Mouse (Mus musculus) urinary bladder, postnatal 10 days (tissue): ENCODE measurements around the gene Nrxn1.

Source experiments
- DNase-seq: peaks from one replicate; pipeline ENCODE4 v3.0.0; 2022; ENCODE audit warnings: low spot score

The Nrxn1 gene

DNA sequence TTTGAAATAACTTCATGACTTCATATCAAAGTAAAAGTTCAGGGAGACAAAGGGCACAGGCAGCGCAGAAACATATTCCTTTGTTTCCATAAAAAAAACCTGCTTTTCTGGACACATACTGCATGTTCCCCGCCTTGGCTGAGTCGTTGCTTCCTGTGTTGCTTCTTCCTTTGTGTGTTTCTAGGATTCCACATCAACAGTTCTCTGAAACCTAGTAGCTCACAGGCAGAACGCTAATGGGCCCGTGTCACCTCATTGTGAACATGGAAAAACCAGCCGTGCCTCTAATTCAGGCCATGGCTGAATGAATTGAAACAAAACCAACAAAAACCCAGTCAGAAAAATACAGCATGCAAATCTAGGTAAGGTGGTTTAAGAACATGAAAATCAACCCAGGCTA, 1013.9 kb downstream of the Nrxn1 start:
- DNase-seq, result no peak

DNA sequence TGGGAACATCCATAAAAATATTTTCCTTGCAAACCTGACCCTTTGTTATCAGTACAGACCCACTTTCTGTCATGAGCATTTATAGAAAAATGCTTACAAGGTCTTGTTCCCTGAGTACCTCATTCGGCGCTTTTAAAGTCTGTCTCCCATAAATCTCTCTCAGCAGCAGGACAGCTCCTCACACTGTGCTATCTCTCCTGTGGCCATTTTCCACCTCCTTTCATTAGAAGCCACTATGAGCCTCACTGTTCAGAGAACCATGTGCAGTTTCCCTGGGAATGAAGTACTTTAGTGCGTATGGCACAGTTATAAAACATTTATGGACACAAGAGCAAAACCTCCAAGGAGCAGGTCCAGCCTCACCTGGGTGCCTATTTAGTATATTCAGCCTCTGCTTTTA, 1014.4 kb downstream of the Nrxn1 start:
- DNase-seq, result no peak

DNA sequence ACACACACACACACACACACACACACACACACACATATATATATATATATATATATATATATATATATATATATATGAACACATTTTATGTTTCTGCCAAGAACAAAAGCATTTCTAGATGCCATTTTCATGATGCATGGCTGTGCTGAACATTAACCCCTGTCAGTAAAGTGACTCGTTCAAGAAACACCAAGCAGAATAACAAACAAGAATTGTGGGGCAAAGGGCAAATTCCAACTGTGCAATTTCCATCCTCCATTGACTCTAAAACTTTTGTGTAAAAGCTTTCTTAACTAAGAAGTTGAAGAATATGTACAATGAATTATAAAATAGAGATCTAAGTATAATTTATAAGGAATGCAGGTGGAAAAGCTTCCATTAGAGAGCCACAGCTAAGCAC, 1030.0 kb downstream of the Nrxn1 start:
- no peak for DNase-seq

DNA sequence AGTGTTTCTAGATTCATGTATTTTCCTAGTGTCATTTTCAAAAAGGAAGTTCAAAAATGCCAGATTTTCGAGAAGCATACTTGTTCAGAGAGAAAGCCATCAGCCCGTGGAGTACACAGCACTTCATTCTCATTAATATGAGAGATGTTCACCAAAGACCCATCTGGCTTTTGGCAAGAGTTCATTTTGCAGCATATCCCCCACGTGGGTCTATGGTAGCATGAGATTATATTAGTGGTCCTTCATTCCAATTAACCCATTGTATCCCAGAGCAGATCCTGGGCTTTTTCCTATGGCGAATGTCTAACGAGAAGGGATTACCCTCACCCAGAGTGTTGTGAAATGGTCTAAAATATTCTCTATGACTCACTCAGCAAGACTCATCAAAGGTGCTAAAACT, 1032.0 kb downstream of the Nrxn1 start:
- no peak for DNase-seq

DNA sequence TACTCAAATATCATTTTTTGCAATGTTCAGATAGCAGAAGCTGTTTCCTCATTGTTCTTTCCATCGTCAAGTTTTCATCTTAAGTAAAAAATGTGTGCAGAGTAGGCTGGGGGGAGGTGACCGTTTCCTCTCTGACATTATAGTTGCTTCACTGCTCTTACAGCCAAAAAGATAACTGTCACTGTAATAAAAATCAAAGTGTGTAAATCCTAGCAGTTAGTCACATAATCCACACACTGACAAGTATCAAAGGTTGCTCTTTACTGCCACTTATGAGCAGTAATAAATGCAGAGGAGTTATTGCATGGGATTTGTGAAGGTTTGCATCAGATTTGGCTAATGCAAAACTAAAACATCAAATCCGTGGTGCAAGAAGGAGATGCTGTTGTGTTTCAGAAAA, 1032.7 kb downstream of the Nrxn1 start:
- DNase-seq, result no peak

DNA sequence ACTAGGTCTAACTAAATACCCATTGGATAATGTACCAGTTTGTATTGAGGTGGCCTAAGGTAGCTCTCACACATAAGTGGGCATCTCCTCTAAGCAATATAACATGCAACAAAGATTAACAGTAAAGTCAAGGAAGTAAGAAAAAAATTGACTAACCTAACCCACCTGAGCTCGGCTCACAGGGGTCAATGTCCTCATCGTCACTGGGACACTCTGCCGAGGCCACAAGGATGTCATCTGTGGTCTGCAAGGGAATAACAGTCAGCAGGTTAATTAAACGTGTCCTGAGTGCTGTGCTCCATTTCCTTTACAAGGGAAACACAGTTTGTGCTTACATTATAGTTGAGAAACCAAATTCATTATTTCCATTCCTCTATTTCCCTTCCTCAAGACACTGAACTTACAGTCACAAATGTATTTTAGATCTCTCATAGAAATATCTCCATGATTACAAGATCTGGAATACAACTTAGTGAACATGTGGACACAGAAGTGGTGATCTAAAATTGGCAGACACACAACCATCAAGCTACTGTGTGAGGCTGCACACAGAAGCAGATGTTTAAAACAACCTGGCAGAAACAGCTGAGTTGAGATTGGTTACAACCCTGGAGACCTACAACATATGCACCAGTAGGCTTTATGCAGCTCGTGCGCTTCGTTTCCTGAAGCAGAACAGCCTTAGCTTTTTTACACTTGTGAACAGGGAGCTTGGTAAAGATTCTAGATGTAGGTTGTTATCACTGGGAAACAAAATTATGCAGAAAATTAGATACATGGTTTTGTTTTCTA, 1033.4 kb downstream of the Nrxn1 start:
- no peak for DNase-seq

DNA sequence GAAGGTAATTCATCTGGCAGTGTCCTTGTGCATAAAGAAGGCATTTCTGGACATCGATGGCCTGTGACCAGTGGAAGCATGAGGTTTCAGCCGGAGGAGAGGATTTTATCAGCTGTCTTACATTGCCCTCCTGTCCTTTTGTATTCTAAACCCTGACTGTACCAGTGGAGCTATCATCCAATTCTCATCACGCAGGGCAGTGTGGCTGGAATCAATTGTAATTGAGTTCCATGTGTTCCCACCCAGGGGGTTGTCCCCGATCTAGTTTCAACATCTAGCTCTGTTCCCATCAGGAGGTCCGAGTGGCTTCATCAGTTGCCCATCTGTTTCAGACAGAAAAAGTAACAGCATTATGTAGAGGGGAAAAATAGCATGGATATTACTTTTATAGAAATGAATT, 1038.6 kb downstream of the Nrxn1 start:
- DNase-seq, result no peak

DNA sequence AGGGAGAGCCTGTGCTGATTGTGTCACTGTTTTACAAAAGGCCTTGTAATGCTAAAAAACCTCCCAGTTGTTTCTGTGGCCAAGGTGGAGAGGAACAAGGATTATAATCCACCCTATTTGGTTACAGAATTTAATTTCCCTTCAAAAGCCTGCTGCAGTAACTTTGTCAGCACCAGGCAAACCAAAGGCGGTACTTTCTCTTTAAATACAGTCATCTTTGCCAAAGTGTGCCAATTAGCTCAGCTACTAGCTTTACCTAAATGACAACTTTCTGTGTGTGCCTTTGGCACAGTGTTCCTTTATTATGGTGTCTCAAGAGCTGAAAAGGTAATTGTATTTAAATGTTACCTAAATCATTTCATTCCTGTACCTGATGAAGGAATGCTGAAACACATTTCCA, 1053.6 kb downstream of the Nrxn1 start:
- no peak for DNase-seq

DNA sequence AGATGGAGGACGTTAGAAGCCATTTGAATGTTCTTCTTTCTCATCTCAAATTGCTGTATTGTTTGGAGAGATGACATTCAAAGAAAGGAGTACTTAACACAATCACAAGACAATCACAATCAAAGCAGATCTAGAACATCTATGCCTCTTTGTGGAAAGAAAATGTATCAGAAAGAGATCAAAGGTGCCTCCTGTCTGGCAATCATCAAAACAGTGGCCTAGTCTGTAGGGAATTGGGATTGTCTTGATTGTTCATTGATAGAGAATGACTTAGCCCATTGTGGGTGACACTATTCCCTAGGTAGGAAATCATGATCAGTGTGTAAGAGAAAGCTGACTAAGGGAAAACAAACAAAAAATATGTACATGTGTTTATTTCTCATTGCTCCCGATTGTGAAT, 1060.5 kb downstream of the Nrxn1 start:
- no peak for DNase-seq

DNA sequence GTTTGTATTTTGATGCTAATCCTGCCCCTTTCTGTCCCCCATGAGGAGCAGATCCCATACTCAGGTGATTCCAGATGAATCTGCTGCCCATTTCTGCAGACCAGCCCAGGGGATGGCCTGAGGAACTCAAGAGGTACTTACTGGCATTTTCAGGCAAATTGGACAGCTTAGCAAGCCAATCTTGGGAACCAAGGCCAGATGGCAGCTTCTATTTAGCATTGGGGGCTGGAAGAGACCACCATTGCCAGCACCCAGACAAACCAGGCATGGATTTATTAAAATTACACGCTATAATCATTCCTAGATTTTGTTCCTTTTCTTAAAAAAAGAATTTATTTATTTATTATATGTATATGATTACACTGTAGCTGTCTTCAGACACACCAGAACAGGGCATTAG, 1076.2 kb downstream of the Nrxn1 start:
- no peak for DNase-seq

DNA sequence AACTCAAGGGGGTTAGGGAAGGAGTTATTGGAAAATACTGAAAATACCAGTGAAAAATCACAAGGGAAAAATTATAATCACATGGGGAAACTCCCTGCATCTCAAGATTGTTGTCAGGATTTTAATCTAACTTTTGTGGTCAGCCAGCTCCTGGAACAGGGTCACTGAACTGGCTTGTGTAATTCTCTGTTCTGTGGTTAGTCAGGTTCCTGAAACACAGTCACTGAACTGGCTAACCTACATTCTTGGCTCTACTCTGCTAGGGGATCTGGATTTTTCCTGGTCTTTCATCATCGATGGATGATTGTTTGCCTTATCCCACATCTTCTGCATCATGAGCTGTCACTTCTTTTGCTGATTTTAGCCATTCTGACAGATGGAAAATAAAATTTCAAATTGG, 1081.1 kb downstream of the Nrxn1 start:
- DNase-seq, result no peak

DNA sequence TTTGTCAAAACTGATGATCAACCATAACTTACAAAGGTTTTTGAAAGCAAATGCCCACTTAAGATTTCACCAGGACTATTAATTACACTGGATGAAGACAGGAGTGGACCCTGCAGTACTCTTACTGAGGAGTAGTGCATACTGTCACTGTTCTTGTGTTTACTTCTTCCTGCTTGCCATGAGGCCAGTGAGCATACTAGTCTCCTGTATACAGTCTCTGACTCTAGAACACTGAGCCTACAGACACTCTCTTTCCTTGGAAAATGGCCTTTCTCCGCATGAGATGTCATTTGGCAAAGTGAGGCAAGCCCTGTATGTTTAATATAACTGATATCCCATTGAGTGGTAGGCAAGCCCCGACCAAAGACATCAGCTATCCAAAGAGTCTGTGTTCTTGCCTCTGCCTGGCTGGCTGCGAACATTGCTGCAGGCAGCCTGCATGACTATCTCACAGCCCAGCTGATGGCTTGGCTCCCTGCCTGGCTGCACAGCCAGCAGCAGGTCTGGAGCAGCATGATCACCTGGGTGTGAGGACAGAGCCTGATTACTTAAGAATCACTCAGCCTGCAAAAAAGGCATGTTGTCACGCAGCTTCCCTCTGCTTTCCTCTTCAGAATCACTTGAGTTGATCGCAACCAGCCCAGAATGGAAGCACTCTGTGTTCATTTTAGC, 1085.3 kb downstream of the Nrxn1 start:
- DNase-seq, result no peak

DNA sequence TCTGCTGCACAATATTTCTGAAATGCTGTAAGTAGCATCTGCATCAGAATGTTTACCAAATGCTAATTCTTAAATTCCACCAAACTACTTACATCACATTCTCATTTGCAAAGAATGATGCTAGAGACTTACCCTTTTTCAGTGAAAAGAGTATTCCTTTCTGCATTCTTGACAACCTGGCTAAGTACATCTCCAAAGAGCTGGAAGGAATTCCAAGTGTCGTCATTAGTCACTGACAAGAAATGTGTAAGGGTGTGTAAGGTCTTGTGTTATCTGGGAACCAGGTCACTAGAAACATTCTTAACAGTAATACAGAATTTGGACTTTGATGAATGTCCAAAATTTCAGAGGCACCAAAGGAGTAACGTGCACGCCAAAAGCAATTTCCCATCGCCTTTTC, 1102.2 kb downstream of the Nrxn1 start:
- no peak for DNase-seq
